Mouse (Mus musculus): ENCODE data around the gene Gm44596.

DNA sequence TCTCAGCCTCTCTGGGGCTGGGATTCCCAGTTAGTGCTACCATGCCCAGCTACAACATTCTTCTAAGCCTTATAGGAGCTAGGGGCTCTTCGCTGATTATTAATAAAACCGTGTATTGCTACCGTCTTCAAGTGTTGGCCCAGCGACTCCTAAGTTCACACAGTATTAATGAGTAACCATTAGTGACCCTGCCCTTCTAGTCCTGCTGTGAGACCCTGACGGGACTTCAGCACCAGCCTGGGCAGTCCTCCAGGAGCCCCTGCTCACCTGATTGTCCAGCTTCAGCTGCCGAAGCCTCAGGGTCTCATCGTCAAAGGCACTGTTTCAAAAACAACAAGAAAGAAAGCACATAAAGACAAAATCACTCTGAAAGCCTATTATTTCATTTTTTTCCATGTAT, 37.8 kb upstream of the Gm44596 start:
- no peak for TF ChIP-seq MYOG (IDR thresholded peaks at IDR 0.05; ENCODE audit: control insufficient read depth, extremely low read depth, insufficient read length)
- TF ChIP-seq CTCF (IDR thresholded peaks at IDR 0.05; ENCODE audit: control insufficient read depth, insufficient read depth, insufficient read length), result no peak
- no peak for TF ChIP-seq USF1 (IDR thresholded peaks at IDR 0.05; ENCODE audit: low read depth)
- no peak for TF ChIP-seq CEBPB (IDR thresholded peaks at IDR 0.05; ENCODE audit: low read depth)
- no peak for TF ChIP-seq MYOD1 (IDR thresholded peaks at IDR 0.05; ENCODE audit: control insufficient read depth, insufficient read length, low read depth)
- no peak for TF ChIP-seq MAX (IDR thresholded peaks at IDR 0.05)
- TF ChIP-seq FOSL1 (IDR thresholded peaks at IDR 0.05; ENCODE audit: insufficient read depth, low read length, poor library complexity, severe bottlenecking), result no peak

All from C2C12 (cell line).